Mouse (Mus musculus) layer of hippocampus, adult 9-10 months (tissue): ENCODE data around the gene Wasf2.

Experiments
- DNase-seq: peaks from one replicate; pipeline ENCODE4 v3.0.0; 2022; ENCODE audit warnings: low spot score

The Wasf2 gene

GRCm38 (mm10) chr4:133127079-133127478, 3.2 kb upstream of the Wasf2 start:
- no peak for DNase-seq

GRCm38 (mm10) chr4:133127894-133128293, 2.4 kb upstream of the Wasf2 start:
- DNase-seq: no peak

GRCm38 (mm10) chr4:133129391-133129790, 914 bp upstream of the Wasf2 start:
- no peak for DNase-seq

GRCm38 (mm10) chr4:133130890-133131741, 811 bp downstream of the Wasf2 start:
- DNase-seq: no peak

GRCm38 (mm10) chr4:133132027-133132426, 1.7 kb downstream of the Wasf2 start:
- DNase-seq: no peak

GRCm38 (mm10) chr4:133136946-133137345, 6.6 kb downstream of the Wasf2 start:
- DNase-seq: no peak

GRCm38 (mm10) chr4:133138971-133139370, 8.7 kb downstream of the Wasf2 start:
- no peak for DNase-seq

- no peak for DNase-seq
Measured at GRCm38 (mm10) chr4:133155006-133155405, 24.7 kb downstream of the Wasf2 start.

GRCm38 (mm10) chr4:133155726-133156125, 25.4 kb downstream of the Wasf2 start:
- no peak for DNase-seq

GRCm38 (mm10) chr4:133156422-133156821, 26.1 kb downstream of the Wasf2 start:
- no peak for DNase-seq

GRCm38 (mm10) chr4:133156831-133157230, 26.5 kb downstream of the Wasf2 start:
- DNase-seq: no peak

GRCm38 (mm10) chr4:133159127-133159526, 28.8 kb downstream of the Wasf2 start:
- DNase-seq: no peak

GRCm38 (mm10) chr4:133159646-133160045, 29.3 kb downstream of the Wasf2 start:
- no peak for DNase-seq

- DNase-seq: no peak
Measured at GRCm38 (mm10) chr4:133160211-133160610, 29.9 kb downstream of the Wasf2 start.

- DNase-seq: no peak
Measured at GRCm38 (mm10) chr4:133160821-133161220, 30.5 kb downstream of the Wasf2 start.

GRCm38 (mm10) chr4:133162196-133162595, 31.9 kb downstream of the Wasf2 start:
- DNase-seq: no peak

- DNase-seq: no peak
Measured at GRCm38 (mm10) chr4:133166773-133167172, 36.5 kb downstream of the Wasf2 start.

GRCm38 (mm10) chr4:133169237-133170055, 39.1 kb downstream of the Wasf2 start:
- no peak for DNase-seq

- DNase-seq: no peak
Measured at GRCm38 (mm10) chr4:133170056-133170524, 39.8 kb downstream of the Wasf2 start.

- DNase-seq: no peak
Measured at GRCm38 (mm10) chr4:133170616-133171015, 40.3 kb downstream of the Wasf2 start.

GRCm38 (mm10) chr4:133172451-133172850, 42.1 kb downstream of the Wasf2 start:
- DNase-seq: no peak

- DNase-seq: no peak
Measured at GRCm38 (mm10) chr4:133174361-133174760, 44.1 kb downstream of the Wasf2 start.

- no peak for DNase-seq
Measured at GRCm38 (mm10) chr4:133175274-133175673, 45.0 kb downstream of the Wasf2 start.
